In genomic region chr7:26352258-26352657, GRCm38 (mm10) we compare ENCODE assay signal across 40 mouse cellular contexts. TPM values are rescaled to one million over a fixed set of nuclear protein-coding genes. Genes with fewer than 3 reads are reported as not detected.
"Had no signal": no experiment of that assay in that cellular context is flagged by ENCODE, and none has a peak within 500 bp of the region (broad histone marks: within the 10 kb centered on the region; RNA-seq: fewer than 3 reads in every experiment).

No protein-coding gene starts in this region.

RNA-seq across cellular contexts. Expression of gene Cyp2a4, which starts 45.3 kb away (rescaled TPM):
- total RNA-seq: left cerebral cortex, adult 18-20 months; left cerebral cortex, adult 2 months; left cerebral cortex, adult 8-10 months; left cerebral cortex, postnatal 10 days; left cerebral cortex, postnatal 14 days; left cerebral cortex, postnatal 25 days; left cerebral cortex, postnatal 36 days; left cerebral cortex, postnatal 4 days; megakaryocyte progenitor cell, adult 5-6 weeks; megakaryocyte, adult 5-6 weeks; megakaryocyte-erythroid progenitor cell, adult 5-6 weeks; midbrain, postnatal 0 days; monocyte, adult 5-6 weeks had no signal
- polyA plus RNA-seq: limb, embryonic 10.5 days; limb, embryonic 11.5 days; limb, embryonic 12.5 days; limb, embryonic 13.5 days; limb, embryonic 14.5 days; limb, embryonic 15.5 days; liver, embryonic 11.5 days; liver, embryonic 12.5 days; liver, embryonic 13.5 days; lung, adult 2 months; lung, embryonic 14.5 days; lung, embryonic 15.5 days; lung, embryonic 16.5 days; lung, postnatal 0 days; macrophage; midbrain, embryonic 10.5 days; midbrain, embryonic 11.5 days; midbrain, embryonic 12.5 days; midbrain, embryonic 13.5 days; midbrain, embryonic 14.5 days; midbrain, embryonic 15.5 days; midbrain, embryonic 16.5 days; midbrain, postnatal 0 days; myocyte; neural tube, embryonic 11.5 days; neural tube, embryonic 12.5 days had no signal

RNA-seq across cellular contexts. Expression of gene Nlrp9c, which starts 51.2 kb away (rescaled TPM):
- total RNA-seq: left cerebral cortex, adult 18-20 months; left cerebral cortex, adult 2 months; left cerebral cortex, adult 8-10 months; left cerebral cortex, postnatal 10 days; left cerebral cortex, postnatal 14 days; left cerebral cortex, postnatal 25 days; left cerebral cortex, postnatal 36 days; left cerebral cortex, postnatal 4 days; megakaryocyte progenitor cell, adult 5-6 weeks; megakaryocyte, adult 5-6 weeks; megakaryocyte-erythroid progenitor cell, adult 5-6 weeks; midbrain, postnatal 0 days; monocyte, adult 5-6 weeks had no signal
- polyA plus RNA-seq: limb, embryonic 10.5 days; limb, embryonic 11.5 days; limb, embryonic 12.5 days; limb, embryonic 13.5 days; limb, embryonic 14.5 days; limb, embryonic 15.5 days; liver, embryonic 11.5 days; liver, embryonic 12.5 days; liver, embryonic 13.5 days; liver, embryonic 14.5 days; liver, embryonic 15.5 days; lung, adult 2 months; lung, embryonic 14.5 days; lung, embryonic 15.5 days; lung, embryonic 16.5 days; lung, postnatal 0 days; macrophage; midbrain, embryonic 10.5 days; midbrain, embryonic 11.5 days; midbrain, embryonic 12.5 days; midbrain, embryonic 13.5 days; midbrain, embryonic 14.5 days; midbrain, embryonic 15.5 days; midbrain, embryonic 16.5 days; midbrain, postnatal 0 days; myocyte; neural tube, embryonic 11.5 days; neural tube, embryonic 12.5 days had no signal
